Mouse (Mus musculus): ENCODE measurements around the gene Nfe2l1. TPM values are rescaled to one million over a fixed set of nuclear protein-coding genes. Genes with fewer than 3 reads are reported as not detected.

The Nfe2l1 gene
- total and polyA plus RNA-seq, 2 experiments from 2014 or later: 64.5 to 86.0 TPM

- no peak overlapping the region for H3K9ac ChIP-seq (replicated peaks; ENCODE audit: low read length, poor library complexity, severe bottlenecking)
- H3K27ac ChIP-seq (ENCODE audit: low read depth, low read length): no peak overlapping the region
- no peaks in the 10 kb centered on the region for H3K27me3 ChIP-seq (ENCODE audit: insufficient read depth, low read length)
- TF ChIP-seq CTCF (IDR thresholded peaks at IDR 0.05): peak; percentile 37
- DNase-seq (ENCODE audit: low spot score) (no peak), ATAC-seq (ENCODE audit: low FRiP score) (no peak)
- H3K4me1 ChIP-seq (ENCODE audit: insufficient read depth, low read length): no peaks in the 10 kb centered on the region
- 86% methylated on average over 3 of the region's 3 CpGs for WGBS
- no peak overlapping the region for H3K4me2 ChIP-seq (ENCODE audit: low read depth, low read length, poor library complexity, severe bottlenecking)
- H3K36me3 ChIP-seq (ENCODE audit: insufficient read depth, low read length): peaks cover 36% of the 10 kb centered on the region
- no peaks in the 10 kb centered on the region for H3K9me3 ChIP-seq (ENCODE audit: low read length)
- H3K4me3 ChIP-seq (ENCODE audit: low read depth, low read length): no peak overlapping the region
Measured at GRCm38 (mm10) chr11:96774536-96774935, 55.2 kb downstream of the Nfe2l1 start.

GRCm38 (mm10) chr11:96772413-96772812, 57.4 kb downstream of the Nfe2l1 start:
- H3K9me3 ChIP-seq (ENCODE audit: low read length): no peaks in the 10 kb centered on the region
- H3K4me3 ChIP-seq (ENCODE audit: low read depth, low read length): no peak overlapping the region
- no peak overlapping the region for H3K4me2 ChIP-seq (ENCODE audit: low read depth, low read length, poor library complexity, severe bottlenecking)
- ATAC-seq (ENCODE audit: low FRiP score) (no peak), DNase-seq (ENCODE audit: low spot score) (no peak)
- no peak overlapping the region for H3K27ac ChIP-seq (ENCODE audit: low read depth, low read length)
- no peak overlapping the region for H3K9ac ChIP-seq (replicated peaks; ENCODE audit: low read length, poor library complexity, severe bottlenecking)
- TF ChIP-seq CTCF (IDR thresholded peaks at IDR 0.05): no peak
- H3K36me3 ChIP-seq (ENCODE audit: insufficient read depth, low read length): peaks cover 52% of the 10 kb centered on the region
- no peaks in the 10 kb centered on the region for H3K27me3 ChIP-seq (ENCODE audit: insufficient read depth, low read length)
- 94% methylated on average over 9 of the region's 9 CpGs for WGBS
- H3K4me1 ChIP-seq (ENCODE audit: insufficient read depth, low read length): no peaks in the 10 kb centered on the region

- no peak overlapping the region for H3K27ac ChIP-seq (ENCODE audit: low read depth, low read length)
- WGBS: 97% methylated on average over 9 of the region's 9 CpGs
- H3K4me1 ChIP-seq (ENCODE audit: insufficient read depth, low read length): no peaks in the 10 kb centered on the region
- H3K4me2 ChIP-seq (ENCODE audit: low read depth, low read length, poor library complexity, severe bottlenecking): no peak overlapping the region
- peaks cover 52% of the 10 kb centered on the region for H3K36me3 ChIP-seq (ENCODE audit: insufficient read depth, low read length)
- no peak overlapping the region for H3K4me3 ChIP-seq (ENCODE audit: low read depth, low read length)
- no peaks in the 10 kb centered on the region for H3K9me3 ChIP-seq (ENCODE audit: low read length)
- no peak for ATAC-seq (ENCODE audit: low FRiP score)
- no peaks in the 10 kb centered on the region for H3K27me3 ChIP-seq (ENCODE audit: insufficient read depth, low read length)
- no peak overlapping the region for H3K9ac ChIP-seq (replicated peaks; ENCODE audit: low read length, poor library complexity, severe bottlenecking)
- TF ChIP-seq CTCF (IDR thresholded peaks at IDR 0.05): no peak
- DNase-seq (ENCODE audit: low spot score): no peak
Measured at GRCm38 (mm10) chr11:96771274-96771975, 58.3 kb downstream of the Nfe2l1 start.

GRCm38 (mm10) chr11:96768240-96768639, 61.5 kb downstream of the Nfe2l1 start:
- H3K9ac ChIP-seq (replicated peaks; ENCODE audit: low read length, poor library complexity, severe bottlenecking): no peak overlapping the region
- no peak overlapping the region for H3K4me3 ChIP-seq (ENCODE audit: low read depth, low read length)
- WGBS: 64% methylated on average over 9 of the region's 9 CpGs
- ATAC-seq (ENCODE audit: low FRiP score): no peak
- no peaks in the 10 kb centered on the region for H3K27me3 ChIP-seq (ENCODE audit: insufficient read depth, low read length)
- H3K9me3 ChIP-seq (ENCODE audit: low read length): no peaks in the 10 kb centered on the region
- DNase-seq (ENCODE audit: low spot score): no peak
- H3K36me3 ChIP-seq (ENCODE audit: insufficient read depth, low read length): peaks cover 52% of the 10 kb centered on the region
- H3K4me1 ChIP-seq (ENCODE audit: insufficient read depth, low read length): peaks cover 3% of the 10 kb centered on the region; the same call in 1 of the 2 replicates
- H3K4me2 ChIP-seq (ENCODE audit: low read depth, low read length, poor library complexity, severe bottlenecking): no peak overlapping the region
- TF ChIP-seq CTCF (IDR thresholded peaks at IDR 0.05): no peak
- H3K27ac ChIP-seq (ENCODE audit: low read depth, low read length): no peak overlapping the region; the same call in 1 of the 2 replicates

MicroRNAs within 50 kb of the gene (microRNA counts, 519-probe panel; counts per million panel counts)
- 4,002 counts per million, percentile 82 among the panel's probes with 10 or more counts for microRNA mmu-miR-152

Small RNAs within 50 kb of the gene (microRNA-seq; reads per million reads assigned to microRNA genes)
- 73.0 reads per million, percentile 41 among the genes with 10 or more reads in this experiment for gene Mir152 (ENCODE audit: borderline number of aligned reads)

Other genes starting within 250 kb of the Nfe2l1 start
- 61.6 and 61.9 TPM in 2 replicates for gene Snx11, start 52.4 kb downstream of the Nfe2l1 start, total RNA-seq (2014; rRNA removed)
- gene Snx11, start 52.4 kb downstream of the Nfe2l1 start, polyA plus RNA-seq (2015; fragmentation: Nextera tagmentation; extraction: Ambion mirVana): 36.6 and 38.9 TPM in 2 replicates
- gene Cbx1, start 40.8 kb downstream of the Nfe2l1 start, total RNA-seq (2014; rRNA removed): 29.0 and 38.1 TPM in 2 replicates
- gene Cbx1, start 40.8 kb downstream of the Nfe2l1 start, polyA plus RNA-seq (2015; fragmentation: Nextera tagmentation; extraction: Ambion mirVana): 47.6 and 53.2 TPM in 2 replicates
- gene Copz2, start 19.9 kb upstream of the Nfe2l1 start, total RNA-seq (2014; rRNA removed): 12.7 and 12.9 TPM in 2 replicates
- gene Copz2, start 19.9 kb upstream of the Nfe2l1 start, polyA plus RNA-seq (2015; fragmentation: Nextera tagmentation; extraction: Ambion mirVana): 16.7 and 20.3 TPM in 2 replicates
- 43.6 and 48.3 TPM in 2 replicates for gene Cdk5rap3, start 86.5 kb upstream of the Nfe2l1 start, total RNA-seq (2014; rRNA removed)
- 83.9 and 85.1 TPM in 2 replicates for gene Cdk5rap3, start 86.5 kb upstream of the Nfe2l1 start, polyA plus RNA-seq (2015; fragmentation: Nextera tagmentation; extraction: Ambion mirVana)
- gene Prr15l, start 98.1 kb upstream of the Nfe2l1 start, total RNA-seq (2014; rRNA removed): 0.27 TPM in 1 of 2 replicates, not detected in the other
- gene Prr15l, start 98.1 kb upstream of the Nfe2l1 start, polyA plus RNA-seq (2015; fragmentation: Nextera tagmentation; extraction: Ambion mirVana): 0.51 and 0.56 TPM in 2 replicates
- 26.9 and 28.6 TPM in 2 replicates for gene Pnpo, start 114.0 kb upstream of the Nfe2l1 start, total RNA-seq (2014; rRNA removed)
- 36.8 and 37.4 TPM in 2 replicates for gene Pnpo, start 114.0 kb upstream of the Nfe2l1 start, polyA plus RNA-seq (2015; fragmentation: Nextera tagmentation; extraction: Ambion mirVana)
- gene Sp2, start 153.0 kb upstream of the Nfe2l1 start, total RNA-seq (2014; rRNA removed): 5.2 and 5.9 TPM in 2 replicates
- gene Sp2, start 153.0 kb upstream of the Nfe2l1 start, polyA plus RNA-seq (2015; fragmentation: Nextera tagmentation; extraction: Ambion mirVana): 13.4 and 13.7 TPM in 2 replicates
- gene Sp6, start 183.4 kb upstream of the Nfe2l1 start, total RNA-seq (2014; rRNA removed): 0.33 and 1.1 TPM in 2 replicates
- 0.43 and 0.51 TPM in 2 replicates for gene Sp6, start 183.4 kb upstream of the Nfe2l1 start, polyA plus RNA-seq (2015; fragmentation: Nextera tagmentation; extraction: Ambion mirVana)
- gene Scrn2, start 200.0 kb upstream of the Nfe2l1 start, total RNA-seq (2014; rRNA removed): 19.6 and 22.3 TPM in 2 replicates
- gene Scrn2, start 200.0 kb upstream of the Nfe2l1 start, polyA plus RNA-seq (2015; fragmentation: Nextera tagmentation; extraction: Ambion mirVana): 11.1 and 11.9 TPM in 2 replicates
- gene Lrrc46, start 211.4 kb upstream of the Nfe2l1 start, total RNA-seq (2014; rRNA removed): 1.4 and 2.7 TPM in 2 replicates
- gene Lrrc46, start 211.4 kb upstream of the Nfe2l1 start, polyA plus RNA-seq (2015; fragmentation: Nextera tagmentation; extraction: Ambion mirVana): 2.4 and 3.3 TPM in 2 replicates
- 42.1 and 67.7 TPM in 2 replicates for gene Mrpl10, start 211.6 kb upstream of the Nfe2l1 start, total RNA-seq (2014; rRNA removed)
- 56.6 and 63.7 TPM in 2 replicates for gene Mrpl10, start 211.6 kb upstream of the Nfe2l1 start, polyA plus RNA-seq (2015; fragmentation: Nextera tagmentation; extraction: Ambion mirVana)
- gene Osbpl7, start 220.7 kb upstream of the Nfe2l1 start, total RNA-seq (2014; rRNA removed): 12.6 and 14.6 TPM in 2 replicates
- 10.7 and 13.9 TPM in 2 replicates for gene Osbpl7, start 220.7 kb upstream of the Nfe2l1 start, polyA plus RNA-seq (2015; fragmentation: Nextera tagmentation; extraction: Ambion mirVana)